Mouse (Mus musculus): Measurements from ENCODE around the gene Stpg4.

Stpg4 gene

GRCm38 (mm10) chr17:87446767-87447611 lies 19.4 kb upstream of the Stpg4 start, which contains the start of gene Calm2:
TSS of gene Calm2 (minus strand) at chr17:87446935.
- peak; percentile 97 for DNase-seq (ENCODE audit: low spot score)

DNA sequence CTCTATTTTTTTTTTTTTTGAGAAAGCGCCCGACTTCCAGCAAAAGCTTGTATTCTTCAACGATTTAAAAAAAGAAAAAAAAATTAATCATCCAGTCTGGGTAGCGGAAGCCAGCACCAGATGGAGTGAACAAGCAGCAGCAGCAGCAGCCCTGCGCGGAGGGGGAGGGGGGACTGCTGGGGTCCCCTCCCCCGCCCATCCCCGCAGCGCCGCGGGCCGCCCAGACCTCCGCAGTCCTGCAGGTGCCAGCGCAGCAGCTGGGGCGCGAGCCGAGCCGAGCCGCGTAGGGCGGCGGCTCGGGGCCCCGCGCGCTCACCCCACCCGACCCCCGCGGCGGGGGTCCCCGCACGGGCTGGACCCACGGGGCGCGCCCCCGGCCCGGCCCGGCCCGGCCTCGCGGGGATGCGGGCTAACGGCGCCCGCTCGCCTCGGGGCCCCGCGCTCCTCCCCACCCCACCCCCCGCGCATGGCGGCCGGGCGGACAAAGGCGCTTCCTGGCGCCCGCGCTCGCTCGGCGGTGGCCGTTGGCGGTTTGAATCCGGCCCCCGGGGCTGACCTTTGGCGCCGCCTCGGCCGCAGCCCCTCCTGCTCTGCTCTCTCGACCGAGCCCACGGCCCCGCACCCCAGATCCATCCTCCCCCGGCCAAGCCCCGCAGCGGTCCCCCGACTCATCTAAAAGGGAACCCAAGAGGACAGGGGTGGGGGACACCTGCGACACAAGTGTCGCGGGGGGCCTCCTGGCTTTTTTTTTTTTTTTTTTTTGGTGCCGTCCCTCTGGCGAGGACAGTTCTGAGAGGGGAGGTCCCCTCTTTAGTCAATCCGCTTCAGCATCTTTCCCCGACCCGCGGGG lies 18.6 kb upstream of the Stpg4 start:
- DNase-seq (ENCODE audit: low spot score), result peak; percentile 24

DNA sequence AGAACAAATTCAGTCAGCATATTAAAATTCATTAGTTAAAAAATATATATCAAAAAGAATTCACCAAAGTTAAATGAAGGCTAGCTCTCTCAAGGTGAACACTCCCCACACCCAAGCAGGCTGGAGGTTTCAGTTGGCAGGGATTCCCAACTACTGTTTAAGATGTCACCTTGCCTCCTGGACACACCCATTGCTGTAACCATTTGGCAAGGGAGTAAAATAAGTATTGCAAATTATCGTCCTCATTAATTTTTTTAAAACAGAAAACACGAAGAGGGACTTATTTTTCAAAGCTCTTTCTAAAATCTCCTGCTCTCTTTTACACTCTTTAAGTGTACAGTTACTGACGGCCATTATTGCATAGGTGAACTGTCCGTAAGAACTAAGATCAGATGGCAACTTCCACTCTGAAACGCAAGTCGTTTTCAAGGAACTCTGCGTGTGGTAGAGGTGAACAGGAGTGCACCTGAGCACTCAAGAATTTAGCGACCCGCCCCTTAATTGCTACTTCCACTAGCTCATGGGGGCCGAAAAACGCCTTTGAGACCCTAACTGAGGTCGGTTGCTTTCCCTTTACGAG lies 17.9 kb upstream of the Stpg4 start:
- DNase-seq (ENCODE audit: low spot score), result no peak

DNA sequence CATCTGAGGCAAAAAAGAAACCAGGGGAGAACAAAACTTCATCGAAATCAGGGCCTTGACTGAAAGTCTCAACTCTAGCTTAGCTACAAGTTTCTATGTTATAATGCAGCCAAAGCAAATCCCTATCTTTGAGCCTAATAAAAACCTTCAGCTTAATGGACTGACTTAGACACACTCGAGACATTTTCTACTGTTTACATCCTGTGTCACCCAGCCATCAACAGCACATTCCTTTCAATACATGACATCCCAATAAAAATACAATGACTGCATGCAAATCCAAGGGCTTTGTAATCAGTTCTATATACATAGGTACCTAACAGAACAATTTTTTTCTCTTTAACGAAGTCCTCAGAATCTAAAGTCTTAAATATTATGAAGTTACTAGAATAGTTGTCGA lies 17.2 kb upstream of the Stpg4 start:
- DNase-seq (ENCODE audit: low spot score), result no peak

DNA sequence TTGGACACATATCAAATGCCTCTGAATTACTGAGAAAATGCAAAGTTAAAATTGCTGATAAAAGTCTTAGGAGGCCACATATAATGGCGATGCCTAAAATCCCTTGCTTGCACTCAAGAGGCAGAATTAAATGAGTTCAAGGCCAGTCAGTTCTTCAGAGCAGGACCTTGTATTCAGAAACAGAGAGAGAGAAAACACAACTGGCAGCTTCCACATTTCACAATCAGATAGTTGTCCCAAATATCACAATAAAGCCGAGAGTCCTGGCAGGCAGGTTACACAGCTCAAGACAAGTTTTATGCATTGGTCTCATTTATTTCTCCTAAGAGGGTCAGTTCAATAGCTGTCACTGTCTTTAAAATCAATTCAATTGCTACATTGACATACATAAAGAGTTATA lies 14.0 kb upstream of the Stpg4 start:
- DNase-seq (ENCODE audit: low spot score), result no peak

DNA sequence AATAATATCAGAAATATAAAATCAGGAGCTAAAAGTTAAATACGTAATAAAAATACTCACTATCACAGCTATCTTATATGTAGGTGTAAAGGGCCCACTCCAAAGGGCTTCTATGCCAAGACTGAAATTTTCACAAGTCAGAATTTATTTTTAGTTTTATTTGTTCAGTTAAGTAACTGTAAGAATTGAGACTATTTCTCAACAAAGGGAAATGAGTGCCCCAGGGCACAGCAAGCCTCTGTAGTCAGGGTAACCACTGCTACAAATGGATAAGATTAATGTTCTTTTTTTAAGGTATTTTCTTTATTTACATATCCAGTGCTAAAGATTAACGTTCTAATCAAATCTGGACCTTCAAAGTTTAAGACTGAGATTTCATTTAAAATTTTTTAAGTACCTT lies 11.9 kb upstream of the Stpg4 start:
- no peak for DNase-seq (ENCODE audit: low spot score)

DNA sequence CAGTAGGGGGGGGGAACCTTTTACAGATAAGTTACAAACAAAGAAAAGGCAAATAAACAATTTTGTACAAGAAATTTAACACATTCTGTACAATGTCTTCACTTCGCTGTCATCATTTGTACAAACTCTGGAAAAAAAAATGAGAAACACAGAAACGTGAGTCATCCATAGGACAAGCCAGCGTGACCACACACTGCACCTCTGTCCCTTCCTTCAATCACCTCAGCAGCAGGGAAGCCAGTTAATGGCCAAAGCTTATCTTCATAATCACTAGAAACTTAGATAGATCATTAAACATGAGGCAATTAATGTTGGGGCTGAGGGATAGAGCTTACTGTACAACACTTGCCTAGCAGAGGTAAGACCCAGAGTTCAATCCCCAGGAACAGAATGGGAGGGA lies 6.4 kb upstream of the Stpg4 start:
- no peak for DNase-seq (ENCODE audit: low spot score)

- no peak for DNase-seq (ENCODE audit: low spot score)
Measured at GRCm38 (mm10) chr17:87432743-87433142, 5.2 kb upstream of the Stpg4 start.

DNA sequence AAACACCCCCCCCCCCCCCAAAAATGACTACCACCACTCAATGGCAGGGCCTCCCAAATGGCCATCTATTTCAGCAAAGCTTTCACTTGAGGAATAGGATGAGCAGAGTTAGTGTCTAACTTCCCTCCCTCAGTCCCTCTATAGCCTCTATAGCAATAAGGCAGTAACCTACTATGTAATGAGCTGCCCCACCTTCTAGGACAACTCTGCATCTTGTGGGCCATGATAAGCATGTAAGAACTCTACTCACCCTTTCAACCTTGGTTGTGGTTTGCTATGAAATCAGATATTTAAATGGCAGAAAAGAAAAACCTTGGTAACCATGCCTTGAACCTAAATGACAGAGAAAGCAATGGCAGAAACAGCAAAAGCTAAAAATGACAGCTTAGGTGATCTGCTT lies 4.8 kb upstream of the Stpg4 start:
- no peak for DNase-seq (ENCODE audit: low spot score)

DNA sequence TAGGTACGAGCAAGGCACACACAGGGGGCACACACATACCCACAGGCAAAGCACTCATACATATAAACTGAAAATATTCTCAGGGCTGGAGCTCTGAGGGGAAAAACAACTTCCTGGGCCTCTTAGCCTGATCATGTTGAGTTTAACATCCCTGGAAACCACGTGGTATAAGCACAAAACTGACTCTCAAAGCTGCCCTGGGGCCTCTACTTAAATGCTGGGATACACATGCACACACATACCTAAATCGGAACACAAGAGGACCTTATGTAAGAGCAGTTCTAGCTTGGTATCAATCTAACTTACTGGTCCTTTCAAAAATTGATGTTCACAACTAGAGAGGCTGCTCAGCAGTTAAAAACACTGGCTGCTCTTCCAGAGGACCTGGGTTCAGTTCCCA lies 1.9 kb upstream of the Stpg4 start:
- DNase-seq (ENCODE audit: low spot score), result no peak

DNA sequence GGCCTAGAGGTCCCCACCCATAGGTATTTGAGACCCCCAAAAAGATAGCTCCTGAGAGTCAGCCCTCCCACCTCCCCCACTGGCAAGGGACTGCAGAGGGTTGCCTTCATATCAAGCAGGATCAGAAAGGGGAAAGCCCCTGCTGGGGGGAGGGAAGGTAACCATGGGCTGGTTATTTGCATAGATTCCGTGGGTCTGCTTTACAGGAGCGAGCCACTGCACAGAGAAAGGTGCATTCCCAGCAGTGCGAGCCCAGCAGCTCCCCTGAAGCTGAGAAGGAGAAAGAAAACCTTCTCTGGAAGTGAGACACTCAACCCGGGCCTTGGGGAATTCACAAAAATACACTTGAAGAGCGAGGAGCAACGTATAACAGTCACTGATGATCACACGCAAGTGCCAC lies 9.5 kb downstream of the Stpg4 start:
- DNase-seq (ENCODE audit: low spot score), result no peak

DNA sequence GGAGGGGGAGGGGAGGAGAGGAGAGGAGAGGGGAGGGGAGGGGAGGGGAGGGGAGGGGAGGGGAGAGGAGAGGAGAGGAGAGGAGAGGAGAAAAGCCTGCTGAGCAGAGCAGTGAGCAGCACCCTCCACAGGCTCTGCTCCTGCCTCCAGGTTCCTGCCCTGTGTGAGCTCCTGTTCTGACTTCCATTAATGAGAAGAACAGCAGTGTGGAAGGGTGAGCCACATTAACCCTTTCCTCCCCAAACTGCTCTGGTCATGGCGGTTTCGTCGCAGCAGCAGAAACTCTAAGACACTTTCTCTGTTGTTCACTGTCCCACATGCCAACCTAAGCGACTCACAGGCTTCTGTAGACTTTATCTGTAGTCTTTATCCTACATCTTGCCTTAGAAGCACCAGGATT lies 20.9 kb downstream of the Stpg4 start:
- DNase-seq (ENCODE audit: low spot score), result no peak

- DNase-seq (ENCODE audit: low spot score), result no peak
Measured at GRCm38 (mm10) chr17:87405576-87405975, 22.0 kb downstream of the Stpg4 start.

DNA sequence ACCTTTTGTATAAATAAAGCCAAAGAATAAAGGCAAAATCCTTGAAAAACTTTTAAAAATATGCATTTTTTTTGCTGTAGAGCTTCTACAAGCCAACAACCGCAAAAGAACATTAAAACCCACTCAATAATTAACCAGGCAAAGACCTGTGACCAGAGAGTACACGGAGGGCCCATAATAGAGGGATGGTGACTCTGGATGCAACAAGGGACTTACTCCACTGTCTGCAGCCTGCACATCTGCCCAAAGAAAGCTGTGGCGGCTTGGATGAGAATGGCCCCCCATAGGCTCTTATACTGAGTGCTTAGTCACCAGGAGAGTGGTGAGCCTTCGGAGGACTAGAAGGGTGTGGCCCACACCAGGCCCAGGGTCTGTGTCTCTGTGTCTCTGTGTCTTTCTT lies 24.1 kb downstream of the Stpg4 start:
- DNase-seq (ENCODE audit: low spot score), result no peak

- no peak for DNase-seq (ENCODE audit: low spot score)
Measured at GRCm38 (mm10) chr17:87402444-87402843, 25.1 kb downstream of the Stpg4 start.

DNA sequence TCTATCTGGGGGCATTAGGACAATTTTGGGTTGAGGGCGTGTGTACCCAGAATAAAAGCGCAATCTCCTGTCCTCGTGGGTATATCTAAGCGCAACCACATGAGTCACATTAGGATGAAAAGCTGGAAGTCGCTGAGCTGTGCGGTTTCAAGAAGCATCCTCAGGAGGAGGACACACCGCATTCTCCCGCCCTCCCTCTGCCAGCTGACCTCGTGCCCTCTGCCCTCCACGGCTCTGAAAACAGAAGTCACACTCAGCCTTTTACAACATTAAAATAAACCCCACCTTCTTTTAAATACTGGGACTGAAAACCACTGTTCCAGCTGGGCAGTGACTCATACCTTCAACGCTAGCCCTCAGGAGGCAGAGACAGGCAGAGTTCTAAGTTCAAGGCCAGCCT lies 30.5 kb downstream of the Stpg4 start:
- DNase-seq (ENCODE audit: low spot score), result no peak

DNA sequence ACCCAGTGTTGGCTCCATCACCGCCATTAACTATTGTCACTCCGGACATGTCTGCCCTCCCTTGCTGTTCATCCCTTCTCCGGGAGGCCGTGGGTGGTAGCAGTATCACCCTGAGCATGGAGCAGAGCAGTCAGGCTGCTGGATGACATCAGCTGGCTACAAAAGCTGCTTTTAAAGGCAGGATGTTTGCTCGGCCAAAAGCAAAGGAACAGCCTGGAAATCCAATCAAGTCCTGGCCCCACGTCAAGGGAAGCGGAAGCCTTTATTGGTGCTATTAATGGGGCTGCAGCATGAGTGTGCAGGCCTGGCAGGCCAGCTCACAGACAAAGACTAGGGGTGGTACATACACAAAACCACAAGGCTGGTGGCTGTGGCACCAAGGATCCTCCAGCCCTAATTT lies 36.3 kb downstream of the Stpg4 start:
- no peak for DNase-seq (ENCODE audit: low spot score)

DNA sequence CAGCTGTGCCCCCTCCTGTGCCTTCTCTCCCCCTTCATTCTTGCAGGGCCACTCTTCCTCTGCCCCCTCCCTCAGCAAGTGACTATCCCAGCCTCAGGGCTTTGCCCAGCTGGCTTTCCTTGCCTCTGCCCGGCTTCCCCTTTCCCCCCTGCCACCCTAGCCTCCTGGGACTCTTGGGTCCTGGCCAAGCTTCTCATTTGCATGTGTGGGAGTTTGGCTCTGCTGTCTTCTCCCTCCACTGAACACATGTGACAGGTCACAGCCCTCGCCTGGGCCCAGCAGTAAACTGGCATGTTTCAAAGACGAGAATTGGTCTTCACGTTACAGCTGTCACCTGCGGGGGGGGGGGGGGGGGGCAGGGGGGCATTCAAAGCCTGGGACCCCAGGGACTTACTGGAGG lies 40.5 kb downstream of the Stpg4 start:
- no peak for DNase-seq (ENCODE audit: low spot score)

- no peak for DNase-seq (ENCODE audit: low spot score)
Measured at GRCm38 (mm10) chr17:87385835-87386234, 41.7 kb downstream of the Stpg4 start.

GRCm38 (mm10) chr17:87380681-87381080 lies 46.9 kb downstream of the Stpg4 start:
- DNase-seq (ENCODE audit: low spot score), result no peak

DNA sequence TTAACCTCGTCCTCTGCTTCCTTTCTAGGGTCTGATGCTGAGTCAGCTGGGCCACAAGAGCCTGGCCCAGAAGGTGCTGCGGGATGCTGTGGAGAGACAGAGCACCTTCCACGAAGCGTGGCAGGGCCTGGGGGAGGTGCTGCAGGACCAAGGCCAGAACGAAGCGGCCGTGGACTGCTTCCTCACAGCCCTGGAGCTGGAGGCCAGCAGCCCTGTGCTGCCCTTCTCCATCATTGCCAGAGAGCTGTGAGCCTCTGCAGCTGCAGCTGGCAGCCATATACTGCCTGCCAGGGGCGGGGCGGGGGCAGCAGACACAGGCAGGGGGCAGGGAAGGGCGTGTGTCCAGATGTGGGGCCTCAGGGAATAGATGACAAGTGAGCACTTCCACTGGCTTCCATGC lies 47.7 kb downstream of the Stpg4 start:
- no peak for DNase-seq (ENCODE audit: low spot score)

DNA sequence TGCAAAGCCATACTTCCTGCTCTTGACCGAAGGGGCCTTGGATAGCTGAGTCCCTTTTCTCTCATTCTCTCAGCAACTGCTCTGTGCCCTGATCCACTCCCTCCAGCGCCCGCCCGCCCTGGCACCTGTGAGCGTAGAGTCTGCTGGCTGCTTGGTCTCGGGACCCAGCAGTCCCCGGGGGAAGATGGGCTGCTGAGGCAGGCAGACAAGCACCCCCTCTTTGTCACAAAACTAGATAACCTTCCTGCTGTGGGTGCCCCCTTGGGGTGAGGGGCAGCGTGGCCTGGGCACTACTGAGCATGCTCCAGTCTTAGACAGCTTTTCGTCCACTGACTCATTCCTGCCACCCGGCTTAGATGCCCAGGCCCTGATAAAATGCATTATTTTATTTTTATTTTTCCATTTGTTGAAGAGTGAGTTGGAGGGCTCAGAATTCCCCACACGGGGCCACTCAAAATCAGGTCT lies 48.3 kb downstream of the Stpg4 start:
- DNase-seq (ENCODE audit: low spot score), result no peak
